Mouse (Mus musculus): ENCODE measurements around the gene Zfp524. TPM values are rescaled to one million over a fixed set of nuclear protein-coding genes. Genes with fewer than 3 reads are reported as not detected.
A peak's percentile ranks its signal among the peaks of the same experiment; 100 is the strongest.

The Zfp524 gene
- polyA plus RNA-seq, 1 experiment from 2014 or later = 14.1 TPM

DNA sequence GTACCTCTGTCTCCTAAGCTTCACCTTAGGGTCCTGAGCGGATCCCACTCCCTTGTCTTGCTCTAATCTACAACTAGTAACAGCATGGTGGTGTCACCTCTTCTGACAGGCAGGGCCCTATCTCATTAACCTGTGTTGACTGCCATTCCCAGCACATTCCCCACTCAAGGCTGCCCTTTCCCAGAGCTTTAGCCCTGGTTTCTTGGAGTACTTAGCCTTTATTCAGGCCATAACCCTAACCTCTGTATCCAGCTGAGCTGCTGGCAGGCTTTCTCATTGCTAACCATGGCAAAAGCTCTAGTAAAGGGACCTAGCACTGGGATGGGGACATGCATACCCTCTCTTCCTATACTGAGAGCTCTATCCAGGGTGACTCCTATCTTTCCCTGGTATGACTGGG, 44.4 kb downstream of the Zfp524 start:
- no peak overlapping the region for H3K27ac ChIP-seq
- DNase-seq (ENCODE audit: low spot score) (no peak), ATAC-seq (replicated peaks; ENCODE audit: low FRiP score, low read depth) (no peak)
- peaks cover 14% of the 10 kb centered on the region; the same call in 1 of the 2 replicates for H3K4me1 ChIP-seq (replicated peaks; ENCODE audit: insufficient read depth, low read length)
- no peak for TF ChIP-seq CTCF (IDR thresholded peaks at IDR 0.05; ENCODE audit: low read depth)
- no peak overlapping the region for H3K4me3 ChIP-seq (replicated peaks; ENCODE audit: low read depth, low read length)
- 100% methylated on average over 1 of the region's 1 CpGs for WGBS
- no peaks in the 10 kb centered on the region for H3K36me3 ChIP-seq (ENCODE audit: insufficient read depth, low read length)
- H3K9ac ChIP-seq (ENCODE audit: low read depth, low read length) = no peak overlapping the region
- H3K4me2 ChIP-seq (ENCODE audit: low read length) = no peak overlapping the region
- H3K9me3 ChIP-seq (replicated peaks; ENCODE audit: low read length) = no peaks in the 10 kb centered on the region
- peaks cover 16% of the 10 kb centered on the region for H3K27me3 ChIP-seq (ENCODE audit: insufficient read depth, low read length)

DNA sequence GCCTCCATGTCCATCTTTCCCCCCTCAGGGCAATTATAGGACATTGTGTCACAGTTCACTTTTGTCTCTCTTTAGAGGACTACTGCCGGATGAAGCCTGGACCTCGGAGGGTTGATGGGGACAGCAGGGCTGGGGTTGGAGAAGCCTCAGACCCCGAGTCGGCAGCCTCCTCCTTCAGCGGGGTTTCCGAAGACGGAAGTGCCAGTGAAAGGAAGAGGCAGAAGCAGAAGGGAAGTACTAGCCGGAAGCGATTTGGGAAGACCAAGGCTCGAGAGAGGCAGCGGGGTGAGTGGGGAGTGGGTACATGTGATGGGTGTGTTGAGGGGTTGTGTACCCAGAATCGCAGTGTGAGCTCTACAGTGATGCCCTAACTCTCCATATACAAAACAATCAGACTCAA, 45.2 kb downstream of the Zfp524 start:
- peaks cover 12% of the 10 kb centered on the region; the same call in 1 of the 2 replicates for H3K4me1 ChIP-seq (replicated peaks; ENCODE audit: insufficient read depth, low read length)
- no peak overlapping the region for H3K4me2 ChIP-seq (ENCODE audit: low read length)
- no peak for DNase-seq (ENCODE audit: low spot score)
- no peak overlapping the region for H3K9ac ChIP-seq (ENCODE audit: low read depth, low read length)
- H3K9me3 ChIP-seq (replicated peaks; ENCODE audit: low read length) = no peaks in the 10 kb centered on the region
- no peak for TF ChIP-seq CTCF (IDR thresholded peaks at IDR 0.05; ENCODE audit: low read depth)
- H3K4me3 ChIP-seq (replicated peaks; ENCODE audit: low read depth, low read length) = no peak overlapping the region
- H3K27ac ChIP-seq = no peak overlapping the region
- peaks cover 8% of the 10 kb centered on the region; the same call in 1 of the 2 replicates for H3K27me3 ChIP-seq (ENCODE audit: insufficient read depth, low read length)
- no peak for ATAC-seq (replicated peaks; ENCODE audit: low FRiP score, low read depth)
- no peaks in the 10 kb centered on the region for H3K36me3 ChIP-seq (ENCODE audit: insufficient read depth, low read length)
- WGBS = 91% methylated on average over 12 of the region's 12 CpGs

DNA sequence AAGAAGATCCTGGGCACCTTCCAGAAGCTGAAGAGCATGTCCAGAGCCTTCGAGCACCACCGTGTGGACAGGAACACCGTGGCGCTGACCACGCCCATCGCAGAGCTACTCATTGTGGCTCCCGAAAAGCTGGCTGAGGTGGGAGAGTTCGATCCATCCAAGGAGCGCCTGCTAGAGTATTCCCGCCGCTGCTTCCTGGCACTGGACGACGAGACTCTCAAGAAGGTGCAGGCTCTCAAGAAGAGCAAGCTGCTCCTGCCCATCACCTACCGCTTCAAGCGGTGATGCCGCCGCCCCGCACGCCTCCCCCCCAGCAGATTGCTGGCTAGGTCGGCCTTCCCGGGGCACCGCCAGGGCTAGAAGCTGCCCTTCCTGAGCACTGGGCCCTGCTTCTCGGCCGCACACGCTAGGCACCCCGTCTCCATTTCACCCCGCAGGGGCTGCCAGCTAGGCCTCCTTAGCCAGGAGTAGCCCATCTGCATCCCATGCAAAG, 46.1 kb downstream of the Zfp524 start:
- Histone ChIP-seq H3K4me2 (ENCODE audit: low read length) (peak overlapping the region; percentile 77), H3K9ac (ENCODE audit: low read depth, low read length) (peak overlapping the region; percentile 95), H3K27ac (peak overlapping the region; percentile 98), H3K9me3 (replicated peaks; ENCODE audit: low read length) (no peaks in the 10 kb centered on the region), H3K36me3 (ENCODE audit: insufficient read depth, low read length) (no peaks in the 10 kb centered on the region), H3K4me3 (replicated peaks; ENCODE audit: low read depth, low read length) (peak overlapping the region; percentile 77), H3K4me1 (replicated peaks; ENCODE audit: insufficient read depth, low read length) (peaks cover 12% of the 10 kb centered on the region; the same call in 1 of the 2 replicates), H3K27me3 (ENCODE audit: insufficient read depth, low read length) (peaks cover under 1% of the 10 kb centered on the region; the same call in 1 of the 2 replicates)
- no peak for ATAC-seq (replicated peaks; ENCODE audit: low FRiP score, low read depth)
- DNase-seq (ENCODE audit: low spot score) = peak; percentile 93
- TF ChIP-seq CTCF (IDR thresholded peaks at IDR 0.05; ENCODE audit: low read depth) = peak; percentile 82
- 3% methylated on average over 27 of the region's 27 CpGs for WGBS

DNA sequence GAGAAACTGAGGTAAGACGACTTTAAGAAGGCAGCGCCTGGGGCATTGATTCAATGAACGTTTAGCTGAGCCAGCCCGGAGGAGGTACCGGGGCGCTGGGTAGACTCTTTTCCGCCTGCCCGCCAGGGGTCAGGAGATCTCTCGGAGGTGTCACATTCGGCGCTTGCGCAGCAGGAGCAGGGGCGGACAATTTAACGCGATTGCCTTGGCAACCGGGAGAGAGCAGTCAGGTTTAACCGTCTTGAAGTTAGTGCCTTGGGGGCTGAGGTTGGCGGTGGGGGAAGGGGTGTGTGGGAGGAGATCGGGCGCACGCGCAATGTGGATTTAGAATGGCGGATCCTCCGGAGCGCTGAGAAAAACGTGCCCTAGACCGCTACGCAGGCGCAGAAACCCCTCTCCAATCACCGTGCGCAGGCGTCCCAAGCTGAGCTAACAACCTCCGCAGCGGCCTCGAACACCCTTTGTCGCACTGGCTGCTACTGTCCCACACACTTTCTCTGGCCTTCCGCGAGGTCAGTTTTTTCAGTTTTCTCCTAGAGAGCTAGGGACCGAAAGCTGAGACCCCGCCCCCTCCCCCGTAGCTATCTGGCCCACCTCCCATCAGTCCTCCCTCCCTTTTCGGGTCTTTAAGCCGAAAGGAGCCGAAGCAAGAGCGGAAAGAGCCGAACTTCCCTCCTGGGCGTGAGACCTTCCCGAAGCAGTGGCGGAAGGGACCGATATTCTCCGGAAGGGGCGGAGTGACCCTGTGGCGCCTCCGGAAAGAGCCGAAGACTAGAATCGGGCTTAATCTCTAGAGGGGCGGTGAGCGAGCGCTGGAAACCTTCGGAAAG, 46.9 kb downstream of the Zfp524 start:
- Histone ChIP-seq H3K4me2 (ENCODE audit: low read length) (peak overlapping the region; percentile 77), H3K9ac (ENCODE audit: low read depth, low read length) (peak overlapping the region; percentile 95), H3K9me3 (replicated peaks; ENCODE audit: low read length) (no peaks in the 10 kb centered on the region), H3K4me3 (replicated peaks; ENCODE audit: low read depth, low read length) (peak overlapping the region; percentile 77), H3K4me1 (replicated peaks; ENCODE audit: insufficient read depth, low read length) (peaks cover 12% of the 10 kb centered on the region; the same call in 1 of the 2 replicates), H3K36me3 (ENCODE audit: insufficient read depth, low read length) (0 out of 2 replicates have a peak, but pooled peaks cover under 1% of the 10 kb centered on the region), H3K27me3 (ENCODE audit: insufficient read depth, low read length) (no peaks in the 10 kb centered on the region), H3K27ac (peak overlapping the region; percentile 98)
- TF ChIP-seq CTCF (IDR thresholded peaks at IDR 0.05; ENCODE audit: low read depth) = peak; percentile 76
- peak; percentile 89 for ATAC-seq (replicated peaks; ENCODE audit: low FRiP score, low read depth)
- WGBS = under 1% methylated on average over 60 of the region's 60 CpGs
- DNase-seq (ENCODE audit: low spot score) = peak; percentile 99

DNA sequence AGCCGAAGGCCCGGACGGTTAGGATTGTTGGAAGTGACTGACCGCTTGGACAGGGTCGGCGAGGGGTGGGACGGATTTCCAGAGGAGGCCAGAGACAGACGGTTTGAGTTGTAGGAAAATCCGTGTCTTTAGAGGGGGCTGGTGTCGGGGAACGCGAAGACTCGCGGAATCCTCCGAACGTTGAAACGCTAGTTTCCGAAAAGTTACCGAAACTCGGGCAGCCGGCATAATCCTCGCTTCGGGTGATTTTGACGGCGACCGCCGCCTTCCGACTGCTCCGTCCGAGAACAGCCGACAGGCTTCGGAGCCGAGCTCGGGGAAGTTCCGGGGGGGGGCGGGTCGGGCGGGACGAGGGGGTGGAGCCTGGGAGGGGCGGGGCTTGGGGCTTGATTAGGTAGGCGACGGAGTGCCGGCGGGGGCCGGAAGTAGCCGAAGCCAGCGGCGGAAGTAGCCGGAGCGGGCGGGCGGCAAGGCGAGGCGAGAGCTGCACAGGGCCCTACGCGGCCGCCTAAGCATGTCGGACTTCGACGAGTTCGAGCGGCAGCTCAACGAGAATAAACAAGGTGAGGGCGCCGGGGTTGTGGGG, 47.7 kb downstream of the Zfp524 start, which contains the start of gene U2af2:
U2af2 (plus strand) TSS at position 370 of the 586 bp plus-strand sequence.
- peak within 1 kb of the TSS; percentile 77 for H3K4me2 ChIP-seq (ENCODE audit: low read length)
- H3K36me3 ChIP-seq (ENCODE audit: insufficient read depth, low read length) = 0 out of 2 replicates have a peak, but pooled peaks cover 7% of the 10 kb centered on the region
- H3K9ac ChIP-seq (ENCODE audit: low read depth, low read length) = peak within 1 kb of the TSS; percentile 95
- 1% methylated on average over 60 of the region's 65 CpGs for WGBS
- DNase-seq (ENCODE audit: low spot score) (peak; percentile 96), ATAC-seq (replicated peaks; ENCODE audit: low FRiP score, low read depth) (peak; percentile 84)
- TF ChIP-seq CTCF (IDR thresholded peaks at IDR 0.05; ENCODE audit: low read depth) = no peak
- peaks cover 8% of the 10 kb centered on the region; the same call in 1 of the 2 replicates for H3K4me1 ChIP-seq (replicated peaks; ENCODE audit: insufficient read depth, low read length)
- H3K27ac ChIP-seq = peak within 1 kb of the TSS; percentile 98
- H3K9me3 ChIP-seq (replicated peaks; ENCODE audit: low read length) = no peaks in the 10 kb centered on the region
- H3K4me3 ChIP-seq (replicated peaks; ENCODE audit: low read depth, low read length) = peak within 1 kb of the TSS; percentile 77
- H3K27me3 ChIP-seq (ENCODE audit: insufficient read depth, low read length) = no peaks in the 10 kb centered on the region

DNA sequence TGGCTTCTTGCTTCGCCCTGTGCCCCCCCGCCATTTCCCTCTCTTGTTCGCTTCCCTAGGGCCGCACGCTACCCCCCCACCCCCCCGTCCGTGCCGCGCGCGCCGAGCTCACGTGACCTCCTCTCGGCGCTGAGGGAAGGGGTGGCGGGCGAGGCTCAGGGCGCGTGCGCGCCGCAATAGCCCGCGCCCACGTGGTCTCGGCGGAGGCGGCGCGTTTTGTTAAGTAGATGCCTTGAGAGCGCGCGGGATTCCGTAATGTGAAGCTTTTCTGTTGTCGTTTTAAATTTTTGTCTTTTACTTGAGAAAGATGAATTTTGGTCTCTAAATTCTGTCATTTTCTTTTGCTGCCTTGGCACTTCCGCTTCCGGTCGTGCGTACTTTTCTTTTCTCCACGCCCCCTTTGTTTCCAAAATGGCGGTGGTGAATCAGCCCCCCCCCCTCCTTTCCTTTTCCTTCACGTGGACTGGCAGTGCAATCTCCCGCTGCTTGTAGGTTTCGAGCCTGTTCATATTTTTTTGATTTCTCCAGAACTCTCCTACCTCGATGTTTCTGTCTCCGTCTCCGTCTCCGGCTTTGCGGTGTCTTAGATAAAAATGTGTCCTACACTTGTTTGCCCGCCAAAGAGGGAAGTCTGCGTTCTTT, 48.3 kb downstream of the Zfp524 start:
- peak overlapping the region; percentile 95 for H3K9ac ChIP-seq (ENCODE audit: low read depth, low read length)
- H3K27me3 ChIP-seq (ENCODE audit: insufficient read depth, low read length) = no peaks in the 10 kb centered on the region
- peak overlapping the region; percentile 77 for H3K4me3 ChIP-seq (replicated peaks; ENCODE audit: low read depth, low read length)
- H3K4me1 ChIP-seq (replicated peaks; ENCODE audit: insufficient read depth, low read length) = peaks cover 6% of the 10 kb centered on the region; the same call in 1 of the 2 replicates
- peak; percentile 94 for DNase-seq (ENCODE audit: low spot score)
- no peaks in the 10 kb centered on the region for H3K9me3 ChIP-seq (replicated peaks; ENCODE audit: low read length)
- no peak for TF ChIP-seq CTCF (IDR thresholded peaks at IDR 0.05; ENCODE audit: low read depth)
- peak overlapping the region; percentile 77 for H3K4me2 ChIP-seq (ENCODE audit: low read length)
- H3K36me3 ChIP-seq (ENCODE audit: insufficient read depth, low read length) = 0 out of 2 replicates have a peak, but pooled peaks cover 7% of the 10 kb centered on the region
- H3K27ac ChIP-seq = peak overlapping the region; percentile 98
- under 1% methylated on average over 51 of the region's 51 CpGs for WGBS
- peak; percentile 40 for ATAC-seq (replicated peaks; ENCODE audit: low FRiP score, low read depth)

Measured in kidney, postnatal 0 days (tissue).